Mouse (Mus musculus): Measurements from ENCODE around the gene Ikbke.

DNA sequence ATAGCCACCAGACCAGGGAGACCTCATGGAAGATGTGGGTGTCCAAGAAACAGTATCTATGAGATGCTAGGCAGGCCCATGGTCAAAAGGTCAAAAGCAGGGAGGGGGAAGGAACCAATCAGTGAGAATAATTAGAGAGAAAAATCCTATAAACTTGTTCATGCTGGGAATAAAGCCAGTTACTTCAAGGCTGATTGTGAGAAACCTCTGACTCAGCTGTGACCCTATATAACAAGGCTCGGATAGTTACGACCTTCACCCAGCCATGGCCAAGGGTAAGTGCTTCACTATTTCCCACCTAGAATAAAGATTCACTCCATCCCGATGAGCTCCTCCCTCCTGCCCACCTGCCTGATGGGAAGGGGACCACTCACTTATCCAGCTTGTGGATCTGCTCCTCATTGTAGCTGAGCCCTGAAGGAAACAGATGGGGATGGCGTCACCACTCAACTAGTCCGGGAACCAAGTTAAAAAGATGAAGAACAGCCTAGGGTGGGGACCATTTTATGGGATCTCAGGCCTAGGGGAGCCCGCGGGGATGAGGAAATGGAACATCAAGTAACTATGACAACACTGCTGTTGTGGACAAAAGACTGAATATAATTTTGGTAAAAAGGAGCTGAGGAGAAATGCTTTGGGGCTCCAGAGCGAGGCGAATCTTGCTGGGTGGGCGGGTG is 19.6 kb downstream of the Ikbke start:
- no peak for TF ChIP-seq CTCF (IDR thresholded peaks at IDR 0.05; ENCODE audit: low read depth)
- TF ChIP-seq EP300 (IDR thresholded peaks at IDR 0.05; ENCODE audit: low read depth), result no peak
